Mouse (Mus musculus): ENCODE results near the gene Nynrin.

DNA sequence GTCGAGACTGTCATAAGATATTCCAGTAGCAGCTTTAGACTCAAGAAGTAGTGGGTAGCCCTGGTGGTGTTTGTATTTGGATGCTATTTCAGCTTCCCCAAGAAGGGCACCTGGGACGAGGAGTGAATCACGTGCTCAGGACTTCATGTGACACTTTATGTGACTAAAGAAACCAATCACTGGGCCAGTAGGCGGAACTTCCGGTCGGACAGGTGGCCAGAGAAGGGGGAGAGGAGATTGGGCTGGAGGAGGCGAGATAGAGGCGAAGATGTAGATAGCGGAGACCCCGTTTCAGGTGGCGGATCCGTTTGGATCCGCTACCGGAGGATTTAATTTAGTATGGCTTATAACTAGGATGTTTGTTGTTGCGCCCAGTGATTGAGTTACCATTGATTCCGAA is 38.9 kb upstream of the Nynrin start:
- TF ChIP-seq CTCF (IDR thresholded peaks at IDR 0.05) (no peak), EP300 (IDR thresholded peaks at IDR 0.05) (no peak)

All from lung, postnatal 0 days (tissue).